Mouse (Mus musculus) MEL (cell line): ENCODE results near the gene Mpzl1. TPM values are rescaled to one million over a fixed set of nuclear protein-coding genes. Genes with fewer than 3 reads are reported as not detected.

Source experiments
- DNase-seq: peaks from one replicate; pipeline ENCODE4 v3.0.0; 2011; ENCODE audit warnings: low read depth, low spot score
- H3K27ac ChIP-seq: 2 replicates; pipeline ENCODE4 v1.5.1; 2012; ENCODE audit warnings: low read depth, mild to moderate bottlenecking, control low read depth, low read length, moderate library complexity; ENCODE audit not compliant: control insufficient read depth
- H3K27me3 ChIP-seq, 2 experiments: fragments of 150-350 bp in 1 of 2; sonication (generic) in 1 of 2; 2 replicates each; pipeline ENCODE4 v1.6.1; 2012; ENCODE audit warnings: low read length in 2 of 2, mild to moderate bottlenecking in 2 of 2, improper control_type of control experiment in 1 of 2, moderate library complexity in 1 of 2; ENCODE audit not compliant: insufficient read depth in 2 of 2, control insufficient read depth in 1 of 2
- H3K36me3 ChIP-seq, 2 experiments: 2 replicates each; pipeline ENCODE4 v1.6.1; 2012 to 2014; ENCODE audit warnings: low read length in 2 of 2, improper control_type of control experiment in 1 of 2, inconsistent platforms in 1 of 2, mild to moderate bottlenecking in 1 of 2; ENCODE audit not compliant: insufficient read depth in 2 of 2, control insufficient read depth in 1 of 2
- H3K4me1 ChIP-seq, 2 experiments: fragments of 150-350 bp in 1 of 2; sonication (generic) in 1 of 2; 2 replicates each; pipeline ENCODE4 v1.6.1; 2012; ENCODE audit warnings: low read length in 2 of 2, improper control_type of control experiment in 1 of 2, mild to moderate bottlenecking in 1 of 2; ENCODE audit not compliant: insufficient read depth in 2 of 2, control insufficient read depth in 1 of 2
- H3K4me3 ChIP-seq, 2 experiments: fragments of 150-350 bp in 1 of 2; sonication (generic) in 1 of 2; 2 replicates each; pipeline ENCODE4 v1.5.1; 2012; ENCODE audit warnings: low read depth in 2 of 2, low read length in 2 of 2, mild to moderate bottlenecking in 2 of 2, moderate library complexity in 2 of 2, control low read depth in 1 of 2, improper control_type of control experiment in 1 of 2; ENCODE audit not compliant: control insufficient read depth in 1 of 2, insufficient read depth in 1 of 2
- H3K79me2 ChIP-seq: 2 replicates; pipeline ENCODE4 v1.6.1; 2012; ENCODE audit warnings: mild to moderate bottlenecking, low read length, moderate library complexity; ENCODE audit not compliant: control insufficient read depth, poor library complexity, insufficient read depth
- H3K9ac ChIP-seq: 2 replicates; pipeline ENCODE4 v1.6.1; 2012; ENCODE audit warnings: low read depth, mild to moderate bottlenecking, control low read depth, low read length, moderate library complexity; ENCODE audit not compliant: control insufficient read depth, poor library complexity, severe bottlenecking
- H3K9me3 ChIP-seq: fragments of 150-350 bp; sonication (generic); replicated peaks from 2 replicates; pipeline ENCODE4 v1.6.1; 2012; ENCODE audit warnings: mild to moderate bottlenecking, low read length, improper control_type of control experiment, moderate library complexity; ENCODE audit not compliant: insufficient read depth
- BHLHE40 ChIP-seq: IDR thresholded peaks from 2 replicates; pipeline ENCODE4 v1.6.1; 2012; ENCODE audit warnings: low read depth, mild to moderate bottlenecking, inconsistent platforms, low read length, improper control_type of control experiment, borderline replicate concordance
- CHD1 ChIP-seq: IDR thresholded peaks from 2 replicates; pipeline ENCODE4 v1.6.1; 2012; ENCODE audit warnings: low read depth, mild to moderate bottlenecking, inconsistent platforms, low read length, improper control_type of control experiment
- CHD2 ChIP-seq: IDR thresholded peaks from 2 replicates; pipeline ENCODE4 v1.6.1; 2011; ENCODE audit warnings: low read length, improper control_type of control experiment
- CTCF ChIP-seq, 3 experiments: IDR thresholded peaks in 2 of 3; conservative IDR thresholded peaks in 1 of 3; 2 replicates each; pipeline ENCODE4 v1.5.1; 2011 to 2012; ENCODE audit warnings: low read length in 3 of 3, low read depth in 2 of 3, mild to moderate bottlenecking in 2 of 3, improper control_type of control experiment in 1 of 3, inconsistent platforms in 1 of 3, mixed read lengths in 1 of 3, moderate library complexity in 1 of 3; ENCODE audit not compliant: control insufficient read depth in 1 of 3, insufficient read depth in 1 of 3, poor library complexity in 1 of 3, severe bottlenecking in 1 of 3
- HCFC1 ChIP-seq: IDR thresholded peaks from 2 replicates; pipeline ENCODE4 v1.6.1; 2012; ENCODE audit warnings: low read depth, mild to moderate bottlenecking, inconsistent platforms, low read length, improper control_type of control experiment, moderate library complexity
- KAT2A ChIP-seq: conservative IDR thresholded peaks from 2 replicates; pipeline ENCODE4 v1.6.1; 2012; ENCODE audit warnings: low read depth, low read length, improper control_type of control experiment, inconsistent platforms
- MAFK ChIP-seq: IDR thresholded peaks from 2 replicates; pipeline ENCODE4 v1.6.1; 2011; ENCODE audit warnings: low read depth, mild to moderate bottlenecking, low read length, improper control_type of control experiment, borderline replicate concordance
- MAX ChIP-seq: IDR thresholded peaks from 2 replicates; pipeline ENCODE4 v1.6.1; 2011; ENCODE audit warnings: low read length, improper control_type of control experiment
- MAZ ChIP-seq: IDR thresholded peaks from 2 replicates; pipeline ENCODE4 v1.6.1; 2012; ENCODE audit warnings: low read depth, mild to moderate bottlenecking, inconsistent platforms, low read length, improper control_type of control experiment
- MYB ChIP-seq: IDR thresholded peaks from 2 replicates; pipeline ENCODE4 v1.6.1; 2011; ENCODE audit warnings: mild to moderate bottlenecking, low read depth, low read length, improper control_type of control experiment
- MYC ChIP-seq: IDR thresholded peaks from 2 replicates; pipeline ENCODE4 v1.6.1; 2011; ENCODE audit warnings: low read depth, mild to moderate bottlenecking, low read length, improper control_type of control experiment, moderate library complexity
- POLR2AphosphoS2 ChIP-seq: IDR thresholded peaks from 2 replicates; pipeline ENCODE4 v1.6.1; 2011; ENCODE audit warnings: low read length, improper control_type of control experiment
- POLR2AphosphoS5 ChIP-seq: IDR thresholded peaks from 2 replicates; pipeline ENCODE4 v1.6.1; 2012; ENCODE audit warnings: low read depth, borderline replicate concordance, mild to moderate bottlenecking, inconsistent platforms, low read length, moderate library complexity, mixed read lengths
- RCOR1 ChIP-seq: IDR thresholded peaks from 2 replicates; pipeline ENCODE4 v1.6.1; 2012; ENCODE audit warnings: low read depth, mild to moderate bottlenecking, inconsistent platforms, low read length, improper control_type of control experiment
- SIN3A ChIP-seq: IDR thresholded peaks from 2 replicates; pipeline ENCODE4 v1.6.1; 2012; ENCODE audit warnings: low read length, improper control_type of control experiment, inconsistent platforms
- UBTF ChIP-seq: IDR thresholded peaks from 2 replicates; pipeline ENCODE4 v1.6.1; 2012; ENCODE audit warnings: low read depth, mild to moderate bottlenecking, inconsistent platforms, low read length, improper control_type of control experiment, moderate library complexity, borderline replicate concordance; ENCODE audit not compliant: insufficient read depth
- ZC3H11A ChIP-seq: IDR thresholded peaks from 2 replicates; pipeline ENCODE4 v1.6.1; 2012; ENCODE audit warnings: low read depth, mild to moderate bottlenecking, inconsistent platforms, low read length, improper control_type of control experiment
- ZMIZ1 ChIP-seq: IDR thresholded peaks from 2 replicates; pipeline ENCODE4 v1.6.1; 2012; ENCODE audit warnings: low read depth, mild to moderate bottlenecking, inconsistent platforms, low read length, improper control_type of control experiment, moderate library complexity
- polyA plus RNA-seq, 2 experiments: library from polyadenylated mRNA; stranded (reverse) in 1 of 2; unstranded in 1 of 2; fragments of >175 nt in 1 of 2; fragments of >200 nt in 1 of 2; gene quantifications; 2 replicates each; pipeline versions ENCODE4 v1.2.1 to v1.2.4; 2012; ENCODE audit warnings: low replicate concordance in 2 of 2, low read depth in 1 of 2; ENCODE audit not compliant: insufficient read length in 2 of 2, insufficient read depth in 1 of 2, missing spikeins in 1 of 2
- total RNA-seq: library from RNA; depleted of rRNA; stranded (reverse); fragments of 300-350 nt; gene quantifications from 2 replicates; pipeline ENCODE4 v1.2.3, GENCODE M21; 2012

Mpzl1 gene
- total and polyA plus RNA-seq, 3 experiments = 3.2 to 19.8 TPM; not detected in 1

- Histone ChIP-seq H3K4me1 (peaks cover 0 to 9% of the 10 kb centered on the region in 2 experiments; a peak in 2 of 4 replicates), H3K9me3 (no peaks in the 10 kb centered on the region), H3K4me3 (no peak overlapping the region), H3K27ac (no peak overlapping the region), H3K79me2 (no peaks in the 10 kb centered on the region), H3K27me3 (no peaks in the 10 kb centered on the region), H3K9ac (no peak overlapping the region), H3K36me3 (peaks cover 0 to 12% of the 10 kb centered on the region in 2 experiments; a peak in 2 of 4 replicates)
- no peak for DNase-seq
- no peak for TF ChIP-seq SIN3A
- no peak for TF ChIP-seq POLR2AphosphoS5
- no peak for TF ChIP-seq MAFK
- no peak for TF ChIP-seq ZC3H11A
- no peak for TF ChIP-seq RCOR1
- TF ChIP-seq MYC = no peak
- no peak for TF ChIP-seq BHLHE40
- TF ChIP-seq MAX = no peak
Measured at GRCm38 (mm10) chr1:165617166-165617891, 17.0 kb downstream of the Mpzl1 start.

- Histone ChIP-seq H3K4me3 (no peak overlapping the region), H3K9ac (no peak overlapping the region), H3K36me3 (peaks cover 0 to 12% of the 10 kb centered on the region in 2 experiments; a peak in 2 of 4 replicates), H3K27me3 (no peaks in the 10 kb centered on the region), H3K27ac (no peak overlapping the region), H3K4me1 (peaks cover 0 to 9% of the 10 kb centered on the region in 2 experiments; a peak in 2 of 4 replicates), H3K79me2 (no peaks in the 10 kb centered on the region), H3K9me3 (no peaks in the 10 kb centered on the region)
- DNase-seq = no peak
- TF ChIP-seq UBTF = no peak
- TF ChIP-seq ZMIZ1 = no peak
- no peak for TF ChIP-seq CTCF (IDR thresholded peaks at IDR 0.05 in 2 of 3, conservative IDR thresholded peaks at IDR 0.05 in 1 of 3; ENCODE audit: control insufficient read depth in 1 of 3, insufficient read depth in 1 of 3, low read depth in 2 of 3, low read length in 3 of 3, poor library complexity in 1 of 3, severe bottlenecking in 1 of 3)
- TF ChIP-seq MAZ = no peak
- no peak for TF ChIP-seq HCFC1
- no peak for TF ChIP-seq POLR2AphosphoS2
- TF ChIP-seq CHD1 = no peak
- TF ChIP-seq KAT2A = no peak
- no peak for TF ChIP-seq MAFK
- TF ChIP-seq MYB = no peak
- no peak for TF ChIP-seq CHD2
Measured at GRCm38 (mm10) chr1:165616652-165617051, 17.7 kb downstream of the Mpzl1 start.
